Mouse (Mus musculus): ENCODE measurements around the gene Gnb4.

Gnb4 gene

DNA sequence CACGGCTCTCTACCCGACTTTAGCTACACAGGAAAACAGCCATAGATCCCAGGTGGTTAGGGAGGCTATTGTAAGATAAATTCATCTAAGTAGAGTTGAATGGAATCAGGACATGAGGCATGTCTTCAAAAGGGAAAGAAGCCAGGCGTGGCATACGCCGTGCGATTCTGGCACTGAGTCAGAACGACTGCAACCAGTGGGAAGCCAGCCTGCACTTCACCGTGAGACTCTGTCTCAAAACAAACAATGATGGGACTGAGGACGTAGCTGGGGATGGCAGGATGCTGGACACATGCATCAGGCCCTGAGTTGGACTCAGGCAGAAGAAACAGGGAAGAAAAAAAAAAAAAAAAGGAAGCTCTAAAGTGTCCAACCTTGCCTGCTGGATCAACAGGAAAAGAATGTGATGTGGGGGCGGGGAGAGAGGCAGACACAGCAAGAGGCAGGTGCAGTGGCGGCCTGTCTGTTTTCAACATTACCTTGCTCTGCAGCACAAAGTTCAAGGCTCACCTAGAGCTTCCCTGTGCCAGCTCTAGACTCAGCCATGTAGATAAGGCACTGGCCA, 4.7 kb downstream of the Gnb4 start:
- no peak for DNase-seq

DNA sequence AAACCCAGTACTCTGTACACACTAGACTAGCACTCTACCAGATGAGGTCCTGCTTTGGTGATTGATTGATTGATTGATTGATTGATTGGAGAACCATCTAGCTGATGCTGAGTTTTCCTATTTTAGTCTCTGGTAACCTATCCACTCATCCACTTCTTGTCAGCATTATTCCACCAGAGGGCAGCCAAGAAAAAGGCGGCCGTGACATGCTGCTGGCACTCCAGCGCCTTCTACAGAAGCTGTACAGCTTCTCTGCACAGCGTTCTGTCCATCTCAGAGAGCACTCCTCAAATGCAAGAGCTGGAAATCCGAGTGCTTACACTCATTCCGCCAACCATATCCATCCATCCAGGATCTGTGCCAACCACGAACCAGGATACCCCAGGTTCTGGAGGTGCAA, 5.8 kb downstream of the Gnb4 start:
- DNase-seq = peak; percentile 27

DNA sequence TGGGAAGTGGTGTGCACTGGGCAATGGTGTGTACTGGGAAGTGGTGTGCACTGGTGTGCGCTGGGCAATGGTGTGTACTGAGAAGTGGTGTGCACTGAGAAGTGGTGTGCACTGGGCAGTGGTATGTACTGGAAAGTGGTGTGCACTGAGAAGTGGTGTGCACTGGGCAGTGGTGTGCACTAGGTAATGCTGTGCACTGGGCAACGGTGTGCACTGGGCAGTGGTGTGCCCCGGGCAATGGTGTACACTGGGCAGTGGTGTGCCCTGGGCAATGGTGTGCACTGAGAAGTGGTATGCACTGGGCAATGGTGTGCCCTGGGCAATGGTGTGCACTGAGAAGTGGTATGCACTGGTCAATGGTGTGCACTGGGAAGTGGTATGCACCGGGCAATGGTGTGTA, 7.2 kb downstream of the Gnb4 start:
- no peak for DNase-seq

DNA sequence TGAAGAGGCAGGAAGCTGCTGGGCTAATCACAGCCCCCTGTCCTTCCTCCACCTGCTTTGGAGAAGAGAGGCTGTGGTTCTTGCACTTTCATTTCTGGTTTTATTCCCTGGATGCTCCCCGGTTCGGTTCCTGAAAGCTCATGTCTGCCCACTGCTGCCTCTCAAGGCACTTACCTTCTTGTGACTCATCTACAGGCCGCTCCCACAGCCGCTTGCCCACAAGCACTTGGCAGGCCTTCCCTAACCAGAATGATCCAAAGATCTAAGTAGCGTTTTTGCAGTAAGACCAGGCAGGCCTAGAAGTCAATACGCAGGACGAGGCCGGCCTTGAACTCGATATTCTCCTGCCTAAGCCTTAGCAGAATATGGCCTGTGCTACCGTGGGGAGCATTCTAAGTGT, 15.3 kb downstream of the Gnb4 start:
- DNase-seq = no peak

DNA sequence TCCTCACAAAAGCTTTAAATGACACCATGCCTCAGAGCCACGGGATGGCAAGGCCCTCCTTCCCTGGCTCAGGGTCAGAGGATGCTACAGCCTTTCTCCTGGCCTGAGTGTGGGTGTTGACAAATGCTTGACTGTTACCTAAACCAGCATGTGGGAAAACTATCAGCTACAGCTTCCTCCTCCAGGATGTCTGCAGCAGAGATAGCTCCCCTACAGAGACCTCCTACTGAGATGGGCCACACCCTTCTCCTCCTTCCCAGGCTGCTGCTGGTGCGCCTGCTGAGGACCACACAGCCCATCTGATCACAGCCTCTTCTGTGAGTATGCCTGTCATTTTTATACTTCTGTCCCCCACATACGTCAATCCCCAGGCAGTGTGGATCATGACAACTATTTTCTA, 17.1 kb downstream of the Gnb4 start:
- no peak for DNase-seq

DNA sequence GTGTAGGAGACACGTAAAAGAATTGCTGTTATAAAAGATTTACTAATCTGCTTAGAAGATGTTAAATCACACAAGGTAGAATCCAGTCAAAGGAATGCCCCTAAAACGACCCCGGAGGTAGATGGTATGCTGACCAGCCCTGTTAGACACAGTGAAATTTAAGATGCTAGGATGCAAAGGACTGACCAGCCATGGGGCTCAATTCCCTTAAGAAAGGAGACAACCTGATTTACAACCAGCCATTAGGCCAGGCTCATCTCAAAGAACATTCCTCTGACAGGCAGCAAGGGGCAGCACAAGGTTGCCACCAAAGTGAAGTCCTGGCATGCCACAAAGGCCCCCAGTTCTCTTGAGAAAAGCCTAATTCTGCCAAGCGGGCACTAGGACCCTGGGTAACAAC, 21.3 kb downstream of the Gnb4 start:
- DNase-seq = no peak

DNA sequence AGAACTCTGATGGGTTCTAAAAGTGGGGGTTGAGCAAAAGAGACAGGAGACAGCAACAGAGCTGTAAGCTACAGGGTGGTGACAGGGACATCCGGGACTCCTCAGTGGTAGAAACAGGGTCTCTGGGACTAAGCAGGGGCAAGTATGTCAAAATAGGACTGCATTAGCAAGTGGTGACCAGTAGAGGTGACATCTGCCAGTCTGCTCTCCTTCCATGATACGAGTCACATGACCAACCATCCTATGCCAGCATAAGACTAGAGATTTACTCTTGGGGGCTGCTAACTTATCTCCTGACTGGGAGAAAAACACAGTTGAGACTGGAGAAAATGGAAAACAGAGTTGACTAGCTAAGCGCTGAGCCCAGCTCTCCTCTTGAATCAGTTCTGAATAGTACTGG, 30.1 kb downstream of the Gnb4 start:
- no peak for DNase-seq

DNA sequence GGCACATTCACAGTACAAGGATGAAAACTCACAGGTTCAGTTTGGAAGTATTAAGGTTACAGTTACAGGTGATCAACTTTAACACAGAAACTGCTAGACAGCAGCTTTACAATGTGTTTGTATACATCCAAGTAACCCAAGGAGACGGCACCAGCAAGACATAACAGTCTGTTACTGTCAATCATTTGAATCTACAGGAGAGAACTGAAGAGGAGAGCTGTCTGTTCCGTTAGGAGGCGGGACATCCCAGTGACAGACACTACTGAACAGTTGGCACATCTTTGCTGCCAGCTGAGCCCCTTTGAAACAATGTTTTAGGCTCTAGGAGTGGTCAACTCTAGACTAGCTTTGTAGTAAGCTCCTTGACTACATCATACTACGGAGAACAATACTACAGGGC, 32.9 kb downstream of the Gnb4 start:
- no peak for DNase-seq

DNA sequence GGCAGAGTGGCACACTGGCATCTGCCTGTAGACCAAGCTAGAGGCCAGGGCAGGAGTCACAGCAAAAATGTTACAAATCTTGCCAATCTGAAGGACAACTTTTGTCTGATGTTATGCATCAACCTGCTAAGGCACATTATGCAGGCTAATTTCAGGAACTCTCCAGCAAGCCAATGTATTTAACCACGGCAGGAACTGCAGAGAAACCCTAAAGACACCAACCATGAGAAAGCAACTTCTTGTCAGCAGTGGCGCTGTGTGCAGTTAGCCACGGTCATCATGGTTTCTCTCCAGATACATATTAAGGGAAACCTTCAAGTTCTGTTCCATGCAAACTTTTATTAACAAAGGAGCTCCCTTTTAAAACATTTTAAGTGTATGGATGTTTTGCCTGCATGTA, 34.5 kb downstream of the Gnb4 start:
- DNase-seq = no peak

DNA sequence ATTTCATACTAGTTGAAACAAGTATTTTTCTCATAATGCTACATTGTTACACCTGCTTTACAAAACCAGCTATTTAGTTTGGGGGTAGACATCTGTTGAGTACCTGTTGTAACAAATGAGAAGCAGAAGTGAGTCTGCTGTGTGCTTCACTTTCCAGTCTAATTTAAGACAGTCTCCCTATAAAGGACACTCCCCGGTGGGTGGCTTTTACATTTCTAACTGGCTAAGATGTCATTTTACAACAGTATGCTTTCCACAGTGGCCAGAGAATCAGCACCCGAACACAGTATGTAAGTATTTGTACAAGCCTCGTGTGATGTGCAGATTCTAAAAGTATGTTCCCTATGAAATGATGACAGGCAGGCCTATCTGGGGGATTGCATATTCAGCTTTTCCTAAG, 35.6 kb downstream of the Gnb4 start:
- DNase-seq = no peak

DNA sequence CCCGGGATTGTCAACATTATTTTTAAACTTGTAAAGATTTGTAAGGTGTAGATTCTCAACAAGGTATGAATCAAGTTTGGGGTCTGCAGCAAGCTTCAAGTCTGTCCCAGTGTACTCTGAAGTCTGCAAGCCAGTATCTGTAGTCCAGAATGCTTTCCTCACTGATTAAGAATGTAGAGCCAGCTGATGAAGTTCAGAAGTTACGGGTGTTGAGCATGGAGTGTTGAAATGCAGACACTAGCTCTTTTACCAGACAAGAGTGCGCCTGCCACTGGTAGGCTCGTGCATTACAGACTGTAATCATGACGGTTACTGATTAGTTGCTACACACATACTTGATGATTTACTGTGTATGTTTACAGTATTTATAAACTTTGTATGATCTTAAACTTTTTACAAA, 37.6 kb downstream of the Gnb4 start:
- no peak for DNase-seq

DNA sequence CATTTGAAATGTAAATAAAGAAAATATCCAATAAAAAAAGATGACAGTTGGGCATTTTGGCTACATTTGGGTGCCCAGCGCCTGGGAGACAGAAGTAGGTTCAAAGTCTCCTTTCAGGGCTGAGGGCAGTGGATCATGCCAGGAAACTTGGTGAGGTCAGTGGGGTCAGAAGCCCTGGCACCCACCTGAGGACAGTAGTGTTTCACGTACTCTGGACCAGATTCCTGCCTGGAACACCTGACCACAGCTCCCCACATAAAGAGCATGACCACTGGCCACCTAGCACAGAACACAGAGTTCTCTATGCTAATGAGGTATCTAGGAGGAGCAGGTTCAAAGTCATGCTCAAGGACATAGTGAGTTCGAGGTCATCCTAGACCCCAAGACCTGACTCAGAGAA, 41.2 kb downstream of the Gnb4 start:
- DNase-seq = no peak

DNA sequence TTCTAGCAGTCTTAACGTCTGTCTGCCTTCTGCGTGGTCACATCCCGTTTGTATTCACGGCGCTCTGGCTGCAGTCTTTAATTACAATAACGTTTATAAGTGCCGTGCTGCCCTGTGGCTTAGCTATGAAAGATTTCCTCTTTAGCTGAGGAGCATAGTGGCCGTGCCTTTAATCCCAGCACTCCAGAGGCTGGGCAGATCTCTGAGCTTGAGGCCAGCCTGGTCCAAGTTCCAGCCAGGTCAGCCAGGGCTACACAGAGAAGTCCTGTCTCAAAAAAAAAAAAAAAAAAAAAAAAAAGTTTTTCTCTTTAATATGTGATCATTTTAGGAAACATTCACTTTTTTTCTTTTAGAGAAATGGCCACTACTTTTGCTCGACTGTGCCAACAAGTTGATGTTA, 42.5 kb downstream of the Gnb4 start:
- no peak for DNase-seq

DNA sequence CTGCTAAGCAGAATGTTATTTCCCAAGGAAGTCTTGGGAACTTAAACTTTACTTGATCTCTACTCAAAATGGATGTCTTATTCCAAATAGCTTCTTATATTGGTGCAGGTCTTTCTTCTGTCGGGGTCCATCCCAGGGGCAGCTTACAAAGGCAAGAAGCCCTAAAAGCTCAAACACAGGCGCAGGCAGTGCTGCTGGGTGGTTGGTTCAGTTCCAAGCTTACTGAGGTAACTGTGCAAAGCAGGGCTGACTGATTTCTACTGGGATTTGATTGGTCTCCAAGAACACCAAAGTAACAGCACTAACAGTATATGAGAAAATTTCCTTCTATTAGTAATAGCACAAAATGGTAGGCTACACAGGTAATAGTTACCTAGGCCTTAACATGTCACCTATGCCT, 43.3 kb downstream of the Gnb4 start:
- DNase-seq = no peak

DNA sequence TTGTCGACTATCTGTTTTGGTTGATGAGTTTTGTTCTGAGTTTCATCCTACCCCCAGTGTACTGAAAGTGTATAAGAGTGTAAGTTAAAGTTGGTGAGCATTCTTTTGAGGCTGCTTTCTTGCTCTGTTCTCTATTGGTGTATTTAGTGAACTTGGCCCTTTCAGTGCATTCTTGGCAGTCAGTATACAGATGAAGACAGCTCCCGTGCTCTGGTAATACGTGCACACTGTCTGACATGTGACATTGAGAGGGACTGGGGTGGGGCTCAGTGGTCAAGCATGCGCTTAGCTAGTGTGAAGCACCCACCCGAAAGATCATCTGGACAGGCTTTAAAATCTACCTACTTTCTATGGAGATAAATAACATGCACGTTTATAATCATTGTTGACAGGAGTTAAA, 53.0 kb downstream of the Gnb4 start:
- DNase-seq = no peak

DNA sequence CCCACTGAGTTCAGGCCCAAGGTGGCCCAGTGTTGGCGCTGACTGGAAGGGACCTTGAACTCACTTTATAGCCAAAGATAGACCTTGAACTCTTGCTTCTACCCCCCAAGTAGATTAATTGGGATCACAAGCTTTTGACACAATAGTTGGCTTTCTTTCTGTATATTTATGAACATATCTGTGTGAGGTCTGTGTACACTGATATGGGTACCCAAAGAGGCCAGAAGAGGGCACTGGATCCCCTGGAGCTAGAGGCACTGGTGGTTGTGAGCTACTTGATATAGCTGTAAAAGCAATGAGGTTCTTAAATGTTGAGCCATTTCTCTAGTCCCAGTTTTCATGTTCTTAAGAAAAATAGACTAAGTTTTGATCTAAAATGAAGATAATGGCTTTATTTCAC, 63.3 kb downstream of the Gnb4 start:
- no peak for DNase-seq

DNA sequence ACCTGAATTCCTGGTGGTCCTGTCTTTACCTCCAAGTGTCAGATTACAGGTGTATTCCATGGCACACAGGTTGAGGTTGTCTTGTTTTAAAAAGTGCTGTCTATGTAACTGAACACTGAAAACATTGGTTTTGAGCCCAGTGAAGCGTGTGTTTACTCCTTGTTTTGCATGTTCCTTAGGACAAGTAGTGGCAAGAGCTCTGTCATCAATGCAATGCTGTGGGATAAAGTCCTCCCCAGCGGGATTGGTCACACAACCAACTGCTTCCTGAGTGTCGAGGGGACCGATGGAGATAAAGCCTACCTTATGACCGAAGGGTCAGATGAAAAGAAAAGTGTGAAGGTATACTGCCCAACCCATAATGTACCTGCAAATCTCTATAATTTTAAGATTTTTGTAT, 78.3 kb downstream of the Gnb4 start:
- DNase-seq = no peak

DNA sequence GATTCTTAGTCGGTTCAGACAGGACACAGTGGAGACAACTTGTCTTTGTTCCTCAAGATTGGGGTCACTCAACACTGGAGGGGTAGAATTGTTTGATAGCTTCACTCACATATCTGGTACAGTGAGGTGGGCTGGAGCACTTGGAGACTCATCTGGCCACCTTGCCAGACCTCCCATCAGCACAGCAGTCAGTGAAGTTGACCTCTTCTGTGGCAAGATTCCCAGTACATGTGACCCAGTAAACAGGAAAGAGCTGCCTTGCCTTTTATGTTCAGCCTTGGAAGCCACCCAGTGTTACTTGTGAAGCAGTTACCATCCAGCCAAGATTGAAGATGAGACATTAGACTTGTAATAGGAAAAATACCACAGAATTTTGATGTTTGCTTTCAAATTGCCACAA, 78.8 kb downstream of the Gnb4 start:
- peak; percentile 65 for DNase-seq

DNA sequence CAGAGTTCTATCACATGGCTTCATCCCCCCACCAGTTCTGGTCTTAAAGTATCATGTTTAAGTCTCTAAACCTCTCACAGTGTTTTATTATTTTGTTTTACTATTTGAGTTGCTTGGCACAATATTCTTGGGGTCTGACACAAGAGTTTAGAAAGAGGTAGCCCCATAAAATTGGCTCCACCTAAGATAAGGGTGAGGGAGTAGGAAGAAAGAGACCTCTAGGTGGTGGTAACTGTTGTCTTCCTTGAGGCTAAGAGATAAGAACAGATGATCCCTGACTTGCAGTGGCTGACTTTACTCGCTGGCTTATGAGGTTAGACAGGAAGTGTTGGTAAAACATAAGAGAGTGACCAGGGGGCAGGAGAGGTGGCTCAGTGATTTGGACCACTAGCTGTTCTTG, 80.7 kb downstream of the Gnb4 start:
- DNase-seq = no peak

Data from cerebellum, adult 9-10 months (tissue).